Mouse (Mus musculus): Measurements from ENCODE around the gene Trpm5. TPM values are rescaled to one million over a fixed set of nuclear protein-coding genes. Genes with fewer than 3 reads are reported as not detected.

Trpm5 gene
- 0.68 and 0.77 TPM in 2 replicates for polyA plus RNA-seq (2014; fragmentation: Nextera tagmentation; extraction: Ambion mirVana)

DNA sequence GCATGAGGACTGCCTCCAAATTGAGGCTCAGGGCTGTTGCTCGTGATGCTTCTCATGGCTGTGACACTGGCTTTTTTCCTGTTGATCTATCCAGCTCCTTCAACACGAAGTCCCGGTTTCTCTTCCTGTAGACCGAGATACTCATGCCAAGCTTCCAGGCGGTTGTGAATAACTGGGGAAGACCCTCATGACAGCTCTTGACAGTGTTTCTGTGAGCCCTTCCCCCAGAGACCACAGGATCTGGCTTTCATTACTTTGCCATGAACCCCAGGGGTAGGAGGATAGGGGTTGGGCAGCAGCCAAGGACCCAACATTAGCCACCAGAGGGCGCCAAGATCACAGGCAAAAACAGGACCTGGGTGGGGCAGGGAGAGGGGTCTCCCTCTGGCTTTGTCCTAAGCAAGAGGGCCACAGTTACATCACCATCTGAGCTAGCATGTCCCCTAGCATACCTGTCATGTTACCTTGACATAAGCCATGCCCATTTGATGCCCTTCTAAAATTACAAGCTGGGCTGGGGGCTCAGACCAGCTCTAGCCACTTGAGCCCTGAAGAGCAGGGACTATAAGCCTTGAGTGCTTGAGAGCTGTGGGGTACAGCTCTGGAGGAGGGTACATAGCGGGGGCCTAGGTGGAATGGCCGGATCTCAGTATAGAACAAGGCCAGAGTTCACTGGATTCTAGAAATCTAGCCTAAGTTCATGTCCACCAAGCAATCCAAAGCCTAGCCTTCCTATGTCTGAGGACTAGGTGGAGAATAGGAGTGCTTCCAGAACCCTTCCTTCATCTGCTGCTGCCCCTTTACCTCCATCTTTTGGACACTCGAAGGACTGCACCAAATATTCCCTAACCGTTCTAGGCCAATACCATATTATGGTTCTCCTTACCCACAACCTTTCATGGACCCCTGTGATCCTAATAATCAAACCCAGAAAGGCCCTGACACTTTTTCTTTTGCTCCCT, at the start of gene Trpm5:
Gene Trpm5, minus strand, starts transcription at position 51 of the 962 bp plus-strand sequence.
- Histone ChIP-seq H3K9me3 (ENCODE audit: control insufficient read depth, low read length) (no peaks in the 10 kb centered on the region), H3K4me2 (ENCODE audit: low read depth) (no peak within 1 kb of the TSS), H3K4me3 (ENCODE audit: low read depth, low read length) (no peak within 1 kb of the TSS), H3K27ac (ENCODE audit: low read depth, low read length) (no peak within 1 kb of the TSS), H3K36me3 (ENCODE audit: control insufficient read depth, insufficient read depth, low read length) (no peaks in the 10 kb centered on the region), H3K4me1 (ENCODE audit: control insufficient read depth, insufficient read depth, low read length) (no peaks in the 10 kb centered on the region), H3K9ac (ENCODE audit: low read length) (no peak within 1 kb of the TSS), H3K27me3 (ENCODE audit: control insufficient read depth, insufficient read depth, low read length) (no peaks in the 10 kb centered on the region)
- 0 out of 2 replicates have a peak, but pooled peaks have one; percentile 50 for ATAC-seq (ENCODE audit: insufficient read depth, low FRiP score, low TSS enrichment)
- 48% methylated on average over 10 of the region's 10 CpGs for WGBS
- peak; percentile 74 for DNase-seq (ENCODE audit: low spot score)

DNA sequence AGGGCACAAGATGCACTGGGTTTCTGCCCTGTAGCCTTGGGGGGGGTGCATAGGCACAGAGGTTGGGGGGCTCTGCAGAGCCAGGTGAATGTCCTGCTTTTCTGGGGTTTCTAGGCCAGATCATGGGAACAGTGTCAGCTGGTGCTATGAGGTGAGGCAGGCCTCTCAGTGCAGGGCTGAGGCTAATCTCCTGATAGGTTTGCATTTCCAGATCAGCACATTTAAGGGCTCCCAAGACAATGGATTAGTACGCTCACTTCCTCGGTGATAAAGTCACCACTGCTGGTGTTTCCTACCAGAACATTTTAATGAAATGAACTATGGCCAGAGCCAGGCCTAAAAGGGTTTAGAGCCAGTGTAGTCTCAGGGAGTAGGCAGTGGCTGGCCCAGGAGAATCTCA, 48.2 kb upstream of the Trpm5 start:
- Histone ChIP-seq H3K4me2 (ENCODE audit: low read depth) (no peak overlapping the region), H3K4me1 (ENCODE audit: control insufficient read depth, insufficient read depth, low read length) (no peaks in the 10 kb centered on the region), H3K27ac (ENCODE audit: low read depth, low read length) (no peak overlapping the region), H3K4me3 (ENCODE audit: low read depth, low read length) (no peak overlapping the region), H3K9ac (ENCODE audit: low read length) (no peak overlapping the region), H3K27me3 (ENCODE audit: control insufficient read depth, insufficient read depth, low read length) (no peaks in the 10 kb centered on the region), H3K9me3 (ENCODE audit: control insufficient read depth, low read length) (no peaks in the 10 kb centered on the region), H3K36me3 (ENCODE audit: control insufficient read depth, insufficient read depth, low read length) (no peaks in the 10 kb centered on the region)
- DNase-seq (ENCODE audit: low spot score), result no peak
- no peak for ATAC-seq (ENCODE audit: insufficient read depth, low FRiP score, low TSS enrichment)
- WGBS, result 91% methylated on average over 2 of the region's 2 CpGs

DNA sequence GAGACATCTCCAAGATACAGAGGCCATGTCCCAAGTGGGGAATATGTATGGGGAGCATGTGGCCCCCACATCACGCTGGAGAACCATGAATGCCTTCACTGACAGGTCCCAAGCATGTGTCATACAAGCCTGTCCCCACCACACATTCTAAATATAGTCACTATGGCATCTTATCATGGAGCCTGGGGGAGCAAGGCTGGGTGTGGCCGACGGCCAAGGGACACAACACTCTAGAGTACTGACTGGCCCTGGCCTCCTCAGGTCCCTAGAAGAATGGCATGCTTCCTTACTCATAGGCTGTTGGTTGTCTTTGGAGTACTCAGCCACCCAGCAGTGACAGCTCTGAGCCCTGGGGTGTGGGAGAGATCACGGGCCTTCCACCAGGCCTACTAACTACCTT, 45.5 kb upstream of the Trpm5 start:
- ATAC-seq (ENCODE audit: insufficient read depth, low FRiP score, low TSS enrichment) (no peak), DNase-seq (ENCODE audit: low spot score) (no peak)
- no peaks in the 10 kb centered on the region for H3K9me3 ChIP-seq (ENCODE audit: control insufficient read depth, low read length)
- no peaks in the 10 kb centered on the region for H3K4me1 ChIP-seq (ENCODE audit: control insufficient read depth, insufficient read depth, low read length)
- no peaks in the 10 kb centered on the region for H3K27me3 ChIP-seq (ENCODE audit: control insufficient read depth, insufficient read depth, low read length)
- H3K36me3 ChIP-seq (ENCODE audit: control insufficient read depth, insufficient read depth, low read length), result no peaks in the 10 kb centered on the region
- no peak overlapping the region for H3K4me3 ChIP-seq (ENCODE audit: low read depth, low read length)
- H3K4me2 ChIP-seq (ENCODE audit: low read depth), result no peak overlapping the region
- H3K9ac ChIP-seq (ENCODE audit: low read length), result no peak overlapping the region
- no peak overlapping the region for H3K27ac ChIP-seq (ENCODE audit: low read depth, low read length)
- 85% methylated on average over 4 of the region's 4 CpGs for WGBS

DNA sequence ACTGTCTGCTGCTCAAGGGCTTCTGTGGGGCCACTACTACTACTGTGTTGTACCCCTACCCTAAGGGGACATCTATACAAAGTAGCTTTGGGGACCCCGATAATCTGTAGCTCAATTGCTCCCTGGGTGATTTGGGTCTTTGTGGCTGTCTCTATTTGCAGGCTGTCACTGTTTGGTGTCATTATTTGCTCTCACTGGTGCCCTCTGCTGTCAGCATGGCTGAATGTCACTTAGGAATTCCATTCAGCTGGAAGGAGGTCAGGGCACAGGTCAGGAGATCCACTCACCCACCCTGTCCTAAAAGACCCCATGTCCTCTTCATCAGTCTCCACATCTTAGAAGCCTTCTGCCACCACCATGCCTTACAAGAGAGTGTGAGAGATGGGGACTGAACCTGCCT, 44.3 kb upstream of the Trpm5 start:
- Histone ChIP-seq H3K4me3 (ENCODE audit: low read depth, low read length) (no peak overlapping the region), H3K9ac (ENCODE audit: low read length) (no peak overlapping the region), H3K36me3 (ENCODE audit: control insufficient read depth, insufficient read depth, low read length) (no peaks in the 10 kb centered on the region), H3K9me3 (ENCODE audit: control insufficient read depth, low read length) (no peaks in the 10 kb centered on the region), H3K4me1 (ENCODE audit: control insufficient read depth, insufficient read depth, low read length) (no peaks in the 10 kb centered on the region), H3K27me3 (ENCODE audit: control insufficient read depth, insufficient read depth, low read length) (no peaks in the 10 kb centered on the region), H3K27ac (ENCODE audit: low read depth, low read length) (no peak overlapping the region), H3K4me2 (ENCODE audit: low read depth) (no peak overlapping the region)
- DNase-seq (ENCODE audit: low spot score) (peak; percentile 58), ATAC-seq (ENCODE audit: insufficient read depth, low FRiP score, low TSS enrichment) (no peak)
- WGBS, result 47% methylated on average over 1 of the region's 1 CpGs

DNA sequence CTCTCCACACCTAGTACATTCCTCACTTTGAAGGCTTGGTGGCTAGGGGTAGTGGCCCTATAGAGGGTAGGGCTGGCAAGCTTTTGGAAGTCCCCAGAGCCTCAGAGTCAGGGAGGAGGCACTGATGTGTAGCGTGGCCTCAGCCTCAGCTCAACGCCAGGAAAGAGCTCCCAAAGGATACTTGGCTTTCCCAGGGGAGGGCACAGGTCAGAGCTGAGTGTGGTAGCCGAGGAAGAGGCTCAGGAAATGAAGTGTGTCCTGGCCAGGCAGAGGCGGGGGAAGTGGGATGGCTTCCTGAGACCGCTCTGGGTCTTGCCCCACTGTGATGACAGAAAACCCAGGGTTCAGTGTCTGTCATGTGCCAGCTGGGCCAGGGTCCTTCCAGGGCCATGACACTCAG, 42.1 kb upstream of the Trpm5 start:
- WGBS, result 59% methylated on average over 5 of the region's 5 CpGs
- H3K4me2 ChIP-seq (ENCODE audit: low read depth), result no peak overlapping the region
- H3K27ac ChIP-seq (ENCODE audit: low read depth, low read length), result no peak overlapping the region
- no peaks in the 10 kb centered on the region for H3K4me1 ChIP-seq (ENCODE audit: control insufficient read depth, insufficient read depth, low read length)
- H3K4me3 ChIP-seq (ENCODE audit: low read depth, low read length), result no peak overlapping the region
- no peaks in the 10 kb centered on the region for H3K9me3 ChIP-seq (ENCODE audit: control insufficient read depth, low read length)
- no peaks in the 10 kb centered on the region for H3K36me3 ChIP-seq (ENCODE audit: control insufficient read depth, insufficient read depth, low read length)
- no peak overlapping the region for H3K9ac ChIP-seq (ENCODE audit: low read length)
- DNase-seq (ENCODE audit: low spot score), result no peak
- H3K27me3 ChIP-seq (ENCODE audit: control insufficient read depth, insufficient read depth, low read length), result no peaks in the 10 kb centered on the region
- no peak for ATAC-seq (ENCODE audit: insufficient read depth, low FRiP score, low TSS enrichment)

DNA sequence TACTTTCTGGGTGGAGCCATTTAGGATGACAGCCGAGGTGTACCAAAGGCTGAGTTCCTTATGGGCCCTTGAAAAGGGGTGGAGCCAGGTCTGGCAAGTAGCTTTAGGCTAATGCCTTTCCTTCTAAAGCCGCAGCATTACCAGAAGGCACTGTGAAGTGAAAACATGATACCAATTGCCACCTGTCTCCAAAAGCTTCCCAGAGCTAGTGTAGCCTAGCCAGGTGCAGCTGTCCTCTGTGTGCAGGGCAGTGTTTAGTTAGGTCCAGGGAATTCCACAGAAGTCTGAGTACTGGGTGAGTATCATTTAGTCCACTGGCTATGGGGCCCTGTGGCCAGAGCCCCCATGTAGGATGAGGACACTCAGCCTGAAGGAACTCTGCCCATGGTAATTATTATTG, 41.7 kb upstream of the Trpm5 start:
- 60% methylated on average over 2 of the region's 2 CpGs for WGBS
- no peak overlapping the region for H3K27ac ChIP-seq (ENCODE audit: low read depth, low read length)
- no peak overlapping the region for H3K4me2 ChIP-seq (ENCODE audit: low read depth)
- H3K4me3 ChIP-seq (ENCODE audit: low read depth, low read length), result no peak overlapping the region
- H3K9me3 ChIP-seq (ENCODE audit: control insufficient read depth, low read length), result no peaks in the 10 kb centered on the region
- H3K4me1 ChIP-seq (ENCODE audit: control insufficient read depth, insufficient read depth, low read length), result no peaks in the 10 kb centered on the region
- no peak overlapping the region for H3K9ac ChIP-seq (ENCODE audit: low read length)
- no peaks in the 10 kb centered on the region for H3K36me3 ChIP-seq (ENCODE audit: control insufficient read depth, insufficient read depth, low read length)
- no peak for DNase-seq (ENCODE audit: low spot score)
- H3K27me3 ChIP-seq (ENCODE audit: control insufficient read depth, insufficient read depth, low read length), result no peaks in the 10 kb centered on the region
- ATAC-seq (ENCODE audit: insufficient read depth, low FRiP score, low TSS enrichment), result no peak

DNA sequence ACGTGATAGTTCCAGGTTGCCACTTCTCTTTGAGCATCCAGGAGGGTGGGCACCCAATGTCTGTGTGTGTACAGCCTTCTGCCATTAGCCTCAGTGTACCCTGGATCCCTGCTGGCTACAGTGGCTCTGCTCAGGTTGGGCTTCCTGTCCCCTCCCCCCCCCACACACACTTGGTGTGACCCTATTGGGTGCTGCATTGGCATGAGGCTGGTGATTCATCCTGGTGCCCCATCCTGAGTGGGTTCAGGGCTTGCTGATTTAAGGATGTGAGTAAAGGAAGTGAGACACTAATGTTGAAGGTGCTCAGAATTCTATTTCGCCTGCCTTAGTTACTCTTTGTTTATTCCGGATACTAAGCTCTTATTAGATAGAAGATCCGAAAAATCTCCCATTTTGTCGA, 38.4 kb upstream of the Trpm5 start:
- Histone ChIP-seq H3K4me1 (ENCODE audit: control insufficient read depth, insufficient read depth, low read length) (no peaks in the 10 kb centered on the region), H3K36me3 (ENCODE audit: control insufficient read depth, insufficient read depth, low read length) (no peaks in the 10 kb centered on the region), H3K9me3 (ENCODE audit: control insufficient read depth, low read length) (no peaks in the 10 kb centered on the region), H3K4me3 (ENCODE audit: low read depth, low read length) (no peak overlapping the region), H3K4me2 (ENCODE audit: low read depth) (no peak overlapping the region), H3K9ac (ENCODE audit: low read length) (no peak overlapping the region), H3K27me3 (ENCODE audit: control insufficient read depth, insufficient read depth, low read length) (no peaks in the 10 kb centered on the region), H3K27ac (ENCODE audit: low read depth, low read length) (no peak overlapping the region)
- DNase-seq (ENCODE audit: low spot score) (no peak), ATAC-seq (ENCODE audit: insufficient read depth, low FRiP score, low TSS enrichment) (no peak)
- 82% methylated on average over 5 of the region's 5 CpGs for WGBS

DNA sequence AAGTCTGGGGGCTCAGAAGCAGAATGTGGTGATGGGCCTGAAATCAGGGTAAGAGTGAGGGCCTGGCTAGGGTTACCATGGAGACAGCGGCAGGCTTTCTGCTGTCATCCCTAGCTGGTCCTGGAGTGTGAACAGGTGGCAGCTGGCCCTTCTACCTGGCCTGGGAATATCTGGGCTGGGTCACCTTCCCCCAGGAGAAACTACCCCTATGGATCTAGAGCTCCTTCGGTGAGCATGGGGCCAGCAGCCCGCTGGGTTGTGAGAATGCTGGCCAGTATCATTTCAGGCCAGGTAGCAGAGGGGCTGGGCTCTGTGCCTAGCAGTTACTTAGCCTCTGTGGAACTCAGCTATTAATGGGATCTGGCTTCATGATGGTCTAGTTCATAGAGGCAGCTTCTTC, 30.5 kb upstream of the Trpm5 start:
- Histone ChIP-seq H3K27ac (ENCODE audit: low read depth, low read length) (no peak overlapping the region), H3K27me3 (ENCODE audit: control insufficient read depth, insufficient read depth, low read length) (no peaks in the 10 kb centered on the region), H3K9ac (ENCODE audit: low read length) (no peak overlapping the region), H3K9me3 (ENCODE audit: control insufficient read depth, low read length) (no peaks in the 10 kb centered on the region), H3K4me2 (ENCODE audit: low read depth) (no peak overlapping the region), H3K4me1 (ENCODE audit: control insufficient read depth, insufficient read depth, low read length) (peaks cover 9% of the 10 kb centered on the region; the same call in 1 of the 2 replicates), H3K36me3 (ENCODE audit: control insufficient read depth, insufficient read depth, low read length) (no peaks in the 10 kb centered on the region), H3K4me3 (ENCODE audit: low read depth, low read length) (no peak overlapping the region)
- no peak for ATAC-seq (ENCODE audit: insufficient read depth, low FRiP score, low TSS enrichment)
- WGBS, result 69% methylated on average over 3 of the region's 3 CpGs
- no peak for DNase-seq (ENCODE audit: low spot score)
